Mouse (Mus musculus) myocyte (in vitro differentiated cells): ENCODE data around the gene Crlf1.

Experiments used
- CEBPB ChIP-seq: IDR thresholded peaks from 2 replicates; pipeline ENCODE4 v1.6.1; 2011; ENCODE audit warnings: mild to moderate bottlenecking, moderate library complexity; ENCODE audit not compliant: poor library complexity, insufficient read depth, severe bottlenecking
- E2F4 ChIP-seq: IDR thresholded peaks from one replicate; pipeline ENCODE4 v1.6.1; 2011; ENCODE audit warnings: mild to moderate bottlenecking, control low read depth, moderate library complexity; ENCODE audit not compliant: insufficient read depth
- MYOG ChIP-seq, 3 experiments: IDR thresholded peaks; one replicate each; pipeline ENCODE4 v1.6.1; 2011; ENCODE audit warnings: control low read depth in 2 of 3, low read depth in 2 of 3, mild to moderate bottlenecking in 2 of 3; ENCODE audit not compliant: insufficient read length in 2 of 3, control insufficient read depth in 1 of 3, insufficient read depth in 1 of 3
- POLR2A ChIP-seq: IDR thresholded peaks from one replicate; pipeline ENCODE4 v1.6.1; 2011; ENCODE audit warnings: low read depth, mild to moderate bottlenecking, control low read depth, moderate library complexity; ENCODE audit not compliant: insufficient read length
- POLR2AphosphoS2 ChIP-seq: IDR thresholded peaks from one replicate; pipeline ENCODE4 v1.6.1; 2011; ENCODE audit warnings: low read depth, control low read depth; ENCODE audit not compliant: insufficient read length
- TCF12 ChIP-seq: IDR thresholded peaks from one replicate; pipeline ENCODE4 v1.6.1; 2011; ENCODE audit warnings: mild to moderate bottlenecking, control low read depth; ENCODE audit not compliant: poor library complexity, insufficient read depth, severe bottlenecking

- TF ChIP-seq POLR2AphosphoS2 = no peak
- TF ChIP-seq POLR2A = no peak
- no peak for TF ChIP-seq E2F4
- no peak for TF ChIP-seq MYOG (IDR thresholded peaks at IDR 0.05; ENCODE audit: control insufficient read depth in 1 of 3, insufficient read depth in 1 of 3, insufficient read length in 2 of 3, low read depth in 2 of 3)
- TF ChIP-seq TCF12 = no peak
- TF ChIP-seq CEBPB = no peak
Measured at GRCm38 (mm10) chr8:70477269-70477982, 15.5 kb upstream of the Crlf1 start.
